Mouse (Mus musculus) regulatory T cell (primary cell): ENCODE results near the gene Hoxd13.

Source experiments
- in situ Hi-C: fragments of 300-600 bp; cut with MboI, MseI; formaldehyde crosslinking; loops from one replicate; pipeline ENCODE4 v1.15.1; 2025; ENCODE audit warnings: high pct_unique_total_duplicates

Hoxd13 gene

GRCm38 (mm10) chr2:74691022-74691951, 23.2 kb downstream of the Hoxd13 start, which contains the start of gene Hoxd10:
TSS of gene Hoxd10 (plus strand) at chr2:74691924.
- in situ Hi-C loops, result loop anchor here (25.0 kb wide), 1 partner anchor 896 kb away; no protein-coding TSS in a partner anchor

GRCm38 (mm10) chr2:74691995-74692807, 24.1 kb downstream of the Hoxd13 start:
- in situ Hi-C loops, result loop anchor here (25.0 kb wide), 1 partner anchor 895 kb away; no protein-coding TSS in a partner anchor

- in situ Hi-C loops, result loop anchor here (25.0 kb wide), 1 partner anchor 894 kb away; no protein-coding TSS in a partner anchor
These were observed 24.8 kb downstream of the Hoxd13 start for GRCm38 (mm10) chr2:74692808-74693431.

- in situ Hi-C loops, result loop anchor here (25.0 kb wide), 1 partner anchor 894 kb away; no protein-coding TSS in a partner anchor
These were observed 25.3 kb downstream of the Hoxd13 start for GRCm38 (mm10) chr2:74693432-74693827.

GRCm38 (mm10) chr2:74694066-74694465, 26.0 kb downstream of the Hoxd13 start:
- in situ Hi-C loops, result loop anchor here (25.0 kb wide), 1 partner anchor 893 kb away; no protein-coding TSS in a partner anchor

GRCm38 (mm10) chr2:74695383-74695782, 27.3 kb downstream of the Hoxd13 start:
- in situ Hi-C loops, result loop anchor here (25.0 kb wide), 1 partner anchor 892 kb away; no protein-coding TSS in a partner anchor

GRCm38 (mm10) chr2:74695813-74696430, 27.8 kb downstream of the Hoxd13 start:
- in situ Hi-C loops, result loop anchor here (25.0 kb wide), 1 partner anchor 891 kb away; no protein-coding TSS in a partner anchor

- in situ Hi-C loops, result loop anchor here (25.0 kb wide), 1 partner anchor 891 kb away; no protein-coding TSS in a partner anchor
These were observed 28.6 kb downstream of the Hoxd13 start for GRCm38 (mm10) chr2:74696442-74697335.

GRCm38 (mm10) chr2:74697567-74698121, 29.5 kb downstream of the Hoxd13 start, which contains the start of gene Hoxd9:
TSS of gene Hoxd9 (plus strand) at chr2:74697727.
- in situ Hi-C loops, result loop anchor here (25.0 kb wide), 1 partner anchor 890 kb away; no protein-coding TSS in a partner anchor

- in situ Hi-C loops, result loop anchor here (25.0 kb wide), 1 partner anchor 889 kb away; no protein-coding TSS in a partner anchor
These were observed 30.3 kb downstream of the Hoxd13 start for GRCm38 (mm10) chr2:74698201-74699052.

GRCm38 (mm10) chr2:74699053-74699430, 30.9 kb downstream of the Hoxd13 start:
- in situ Hi-C loops, result loop anchor here (25.0 kb wide), 1 partner anchor 888 kb away; no protein-coding TSS in a partner anchor

GRCm38 (mm10) chr2:74699664-74700545, 31.8 kb downstream of the Hoxd13 start:
- in situ Hi-C loops, result loop anchor here (25.0 kb wide), 1 partner anchor 887 kb away; no protein-coding TSS in a partner anchor

GRCm38 (mm10) chr2:74700546-74701112, 32.5 kb downstream of the Hoxd13 start:
- in situ Hi-C loops, result no loop called here

- in situ Hi-C loops, result no loop called here
These were observed 34.1 kb downstream of the Hoxd13 start for GRCm38 (mm10) chr2:74701949-74702819.

GRCm38 (mm10) chr2:74702820-74703219, 34.7 kb downstream of the Hoxd13 start:
- in situ Hi-C loops, result no loop called here

GRCm38 (mm10) chr2:74703317-74703716, 35.2 kb downstream of the Hoxd13 start:
- in situ Hi-C loops, result no loop called here
